9 mouse cellular contexts compared by ENCODE assay signal in the genomic region with DNA sequence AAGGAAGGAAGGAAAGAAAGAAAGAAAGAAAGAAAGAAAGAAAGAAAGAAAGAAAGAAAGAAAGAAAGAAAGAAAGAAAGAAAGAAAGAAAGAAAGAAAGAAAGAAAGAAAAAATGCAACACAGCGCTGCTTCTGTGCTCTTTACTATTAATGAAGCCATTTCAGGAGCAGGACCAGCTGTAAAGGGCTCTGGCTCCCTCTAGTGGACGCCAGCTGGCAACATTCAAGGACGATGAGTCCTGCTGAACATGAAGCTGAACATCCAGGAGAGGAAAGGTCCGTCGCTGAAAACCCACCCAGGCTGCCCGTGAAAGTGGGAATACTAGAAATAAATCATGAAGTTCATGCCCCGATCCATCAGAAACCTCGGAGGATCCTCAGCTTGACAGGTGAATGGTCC. TPM values are rescaled to one million over a fixed set of nuclear protein-coding genes. Genes with fewer than 3 reads are reported as not detected.
DNase-seq lines count a peak whose midpoint lies in the region; ATAC-seq and TF ChIP-seq lines count a peak whose summit lies in the region.
"Had no signal": no experiment of that assay in that cellular context is flagged by ENCODE, and none has a peak within 500 bp of the region (broad histone marks: within the 10 kb centered on the region; RNA-seq: fewer than 3 reads in every experiment).

No protein-coding gene starts in this region.

- no peaks in the 10 kb centered on the region for H3K9me3 ChIP-seq in E14TG2a.4 (ENCODE audit: low read length)
- no peaks in the 10 kb centered on the region for H3K9me3 ChIP-seq in embryonic facial prominence, embryonic 11.5 days (replicated peaks; ENCODE audit: control insufficient read depth, low read length)
- H3K9me3 ChIP-seq: liver, embryonic 15.5 days had no signal

- no peak overlapping the region for H3K9ac ChIP-seq in embryonic facial prominence, embryonic 11.5 days (replicated peaks; ENCODE audit: low read length)
- H3K9ac ChIP-seq: liver, embryonic 15.5 days had no signal

- peak; percentile 93 for DNase-seq in adrenal gland, postnatal 14 days
- DNase-seq in embryonic facial prominence, embryonic 11.5 days (ENCODE audit: low spot score), result peak; percentile 94
- DNase-seq in heart, postnatal 10 days, result peak; percentile 87 to 92
- peak; percentile 87 for DNase-seq in layer of hippocampus, adult 9-10 months (ENCODE audit: low spot score)
- DNase-seq in lung, postnatal 25 days (ENCODE audit: low spot score), result peak; percentile 89
- DNase-seq in right cerebral cortex, adult 18-20 months, result peak; percentile 87
- DNase-seq in urinary bladder, postnatal 10 days (ENCODE audit: low spot score), result peak; percentile 53

- no peak overlapping the region for H3K4me2 ChIP-seq in embryonic facial prominence, embryonic 11.5 days (ENCODE audit: low read depth, low read length)
- H3K4me2 ChIP-seq: liver, embryonic 15.5 days had no signal

- 2% methylated on average over 8 of the region's 8 CpGs for WGBS in embryonic facial prominence, embryonic 11.5 days

- peaks cover 32% of the 10 kb centered on the region for H3K4me1 ChIP-seq in E14TG2a.4 (replicated peaks; ENCODE audit: low read depth, low read length)
- no peaks in the 10 kb centered on the region for H3K4me1 ChIP-seq in embryonic facial prominence, embryonic 11.5 days (ENCODE audit: control insufficient read depth, insufficient read depth, low read length)

- peaks cover 2% of the 10 kb centered on the region; the same call in 1 of the 2 replicates for H3K27me3 ChIP-seq in E14TG2a.4 (ENCODE audit: insufficient read depth, low read length)
- H3K27me3 ChIP-seq in embryonic facial prominence, embryonic 11.5 days (ENCODE audit: control insufficient read depth, insufficient read depth, low read length), result no peaks in the 10 kb centered on the region

- no peak overlapping the region for H3K4me3 ChIP-seq in E14TG2a.4 (replicated peaks; ENCODE audit: low read length)
- H3K4me3 ChIP-seq in embryonic facial prominence, embryonic 11.5 days (ENCODE audit: low read depth, low read length), result no peak overlapping the region
- H3K4me3 ChIP-seq: liver, embryonic 15.5 days had no signal

- no peak overlapping the region for H3K27ac ChIP-seq in embryonic facial prominence, embryonic 11.5 days (replicated peaks; ENCODE audit: low read depth, low read length)
- H3K27ac ChIP-seq: liver, embryonic 15.5 days had no signal

- intact Hi-C loops in heart, postnatal 10 days (cut with DNase I), result loop anchor here (1.0 to 5.0 kb wide), 5 partner anchors 84 to 267 kb away; partner anchors contain the start of genes Gm45717 and Ifitm2

- no peaks in the 10 kb centered on the region for H3K36me3 ChIP-seq in E14TG2a.4 (ENCODE audit: insufficient read depth, low read length)
- no peaks in the 10 kb centered on the region for H3K36me3 ChIP-seq in embryonic facial prominence, embryonic 11.5 days (replicated peaks; ENCODE audit: control insufficient read depth, insufficient read depth, low read depth, low read length)
- H3K36me3 ChIP-seq: liver, embryonic 15.5 days had no signal

- peak; percentile 78 for TF ChIP-seq CTCF in E14TG2a.4 (conservative IDR thresholded peaks at IDR 0.05; ENCODE audit: low read length)

- no peak for ATAC-seq in embryonic facial prominence, embryonic 11.5 days (replicated peaks; ENCODE audit: insufficient number of reproducible peaks, low FRiP score, low TSS enrichment, low read depth)

RNA-seq across cellular contexts. Expression of gene Rnh1, which starts 3.5 kb away (rescaled TPM):
- total RNA-seq in adrenal gland, postnatal 14 days (2021), result 186 and 200 TPM in 2 replicates
- 82.0 and 93.5 TPM in 2 replicates for polyA plus RNA-seq in embryonic facial prominence, embryonic 11.5 days (2014; fragmentation: Nextera tagmentation; extraction: Ambion mirVana)
- 10 to 100 TPM; 72.9 to 75.3 TPM for total RNA-seq in heart, postnatal 10 days (2021)

RNA-seq across cellular contexts. Expression of gene Hras, which starts 17.6 kb away (rescaled TPM):
- 81.7 and 83.6 TPM in 2 replicates for total RNA-seq in adrenal gland, postnatal 14 days (2021)
- polyA plus RNA-seq in embryonic facial prominence, embryonic 11.5 days (2014; fragmentation: Nextera tagmentation; extraction: Ambion mirVana), result 91.4 and 91.7 TPM in 2 replicates
- total RNA-seq in heart, postnatal 10 days (2021), result 100 to 1,000 TPM; 102 to 114 TPM

RNA-seq across cellular contexts. Expression of gene Lrrc56, which starts 17.8 kb away (rescaled TPM):
- 7.6 and 9.6 TPM in 2 replicates for total RNA-seq in adrenal gland, postnatal 14 days (2021)
- 8.2 and 8.7 TPM in 2 replicates for polyA plus RNA-seq in embryonic facial prominence, embryonic 11.5 days (2014; fragmentation: Nextera tagmentation; extraction: Ambion mirVana)
- 1 to 10 TPM; 3.3 to 4.0 TPM for total RNA-seq in heart, postnatal 10 days (2021)

RNA-seq across cellular contexts. Expression of gene Lmntd2, which starts 37.7 kb away (rescaled TPM):
- 0.26 and 0.34 TPM in 2 replicates for total RNA-seq in adrenal gland, postnatal 14 days (2021)
- 2.5 and 2.6 TPM in 2 replicates for polyA plus RNA-seq in embryonic facial prominence, embryonic 11.5 days (2014; fragmentation: Nextera tagmentation; extraction: Ambion mirVana)
- not detected for total RNA-seq in heart, postnatal 10 days (2021)

RNA-seq across cellular contexts. Expression of gene Rassf7, which starts 39.5 kb away (rescaled TPM):
- 4.9 and 5.2 TPM in 2 replicates for total RNA-seq in adrenal gland, postnatal 14 days (2021)
- polyA plus RNA-seq in embryonic facial prominence, embryonic 11.5 days (2014; fragmentation: Nextera tagmentation; extraction: Ambion mirVana), result 33.0 and 34.5 TPM in 2 replicates
- total RNA-seq in heart, postnatal 10 days (2021), result 1 to 10 TPM; 1.9 to 4.9 TPM
